Mouse (Mus musculus): Measurements from ENCODE around the gene Fxyd1. TPM values are rescaled to one million over a fixed set of nuclear protein-coding genes. Genes with fewer than 3 reads are reported as not detected.

Gene Fxyd1
- polyA plus RNA-seq, 1 experiment from 2014 or later = 71.9 TPM

- ATAC-seq = no peak
- Histone ChIP-seq H3K27ac (ENCODE audit: low read length) (no peak overlapping the region), H3K27me3 (replicated peaks; ENCODE audit: control insufficient read depth, insufficient read depth, low read length) (no peaks in the 10 kb centered on the region), H3K4me1 (ENCODE audit: control insufficient read depth, insufficient read depth, low read length) (no peaks in the 10 kb centered on the region), H3K4me2 (ENCODE audit: low read depth, low read length) (no peak overlapping the region), H3K4me3 (ENCODE audit: low read length) (no peak overlapping the region), H3K9ac (ENCODE audit: low read depth, low read length) (no peak overlapping the region), H3K36me3 (ENCODE audit: control insufficient read depth, insufficient read depth, low read length) (no peaks in the 10 kb centered on the region), H3K9me3 (ENCODE audit: control insufficient read depth, low read length) (no peaks in the 10 kb centered on the region)
- WGBS = 75% methylated on average over 8 of the region's 8 CpGs
Measured at GRCm38 (mm10) chr7:31028609-31029008, 28.4 kb downstream of the Fxyd1 start.

- H3K36me3 ChIP-seq (ENCODE audit: control insufficient read depth, insufficient read depth, low read length) = no peaks in the 10 kb centered on the region
- ATAC-seq = peak; percentile 91
- H3K27me3 ChIP-seq (replicated peaks; ENCODE audit: control insufficient read depth, insufficient read depth, low read length) = no peaks in the 10 kb centered on the region
- no peaks in the 10 kb centered on the region for H3K9me3 ChIP-seq (ENCODE audit: control insufficient read depth, low read length)
- peak overlapping the region; percentile 23; the same call in 1 of the 2 replicates for H3K4me2 ChIP-seq (ENCODE audit: low read depth, low read length)
- no peak overlapping the region for H3K4me3 ChIP-seq (ENCODE audit: low read length)
- no peak overlapping the region; the same call in 1 of the 2 replicates for H3K27ac ChIP-seq (ENCODE audit: low read length)
- 31% methylated on average over 10 of the region's 10 CpGs for WGBS
- no peak overlapping the region for H3K9ac ChIP-seq (ENCODE audit: low read depth, low read length)
- peaks cover 9% of the 10 kb centered on the region for H3K4me1 ChIP-seq (ENCODE audit: control insufficient read depth, insufficient read depth, low read length)
Measured at GRCm38 (mm10) chr7:31017104-31017901, 39.7 kb downstream of the Fxyd1 start.

GRCm38 (mm10) chr7:31012971-31013370 is 44.0 kb downstream of the Fxyd1 start:
- no peak overlapping the region for H3K27ac ChIP-seq (ENCODE audit: low read length)
- H3K4me1 ChIP-seq (ENCODE audit: control insufficient read depth, insufficient read depth, low read length) = peaks cover 14% of the 10 kb centered on the region
- H3K9me3 ChIP-seq (ENCODE audit: control insufficient read depth, low read length) = no peaks in the 10 kb centered on the region
- WGBS = 80% methylated on average over 5 of the region's 5 CpGs
- H3K4me2 ChIP-seq (ENCODE audit: low read depth, low read length) = no peak overlapping the region
- ATAC-seq = no peak
- H3K36me3 ChIP-seq (ENCODE audit: control insufficient read depth, insufficient read depth, low read length) = no peaks in the 10 kb centered on the region
- H3K4me3 ChIP-seq (ENCODE audit: low read length) = no peak overlapping the region
- H3K9ac ChIP-seq (ENCODE audit: low read depth, low read length) = no peak overlapping the region
- no peaks in the 10 kb centered on the region for H3K27me3 ChIP-seq (replicated peaks; ENCODE audit: control insufficient read depth, insufficient read depth, low read length)

- H3K4me1 ChIP-seq (ENCODE audit: control insufficient read depth, insufficient read depth, low read length) = peaks cover 5% of the 10 kb centered on the region; the same call in 1 of the 2 replicates
- H3K27ac ChIP-seq (ENCODE audit: low read length) = no peak overlapping the region
- H3K27me3 ChIP-seq (replicated peaks; ENCODE audit: control insufficient read depth, insufficient read depth, low read length) = no peaks in the 10 kb centered on the region
- no peaks in the 10 kb centered on the region for H3K9me3 ChIP-seq (ENCODE audit: control insufficient read depth, low read length)
- WGBS = 26% methylated on average over 3 of the region's 3 CpGs
- no peak overlapping the region for H3K9ac ChIP-seq (ENCODE audit: low read depth, low read length)
- H3K36me3 ChIP-seq (ENCODE audit: control insufficient read depth, insufficient read depth, low read length) = no peaks in the 10 kb centered on the region
- peak; percentile 44; the same call in 1 of the 2 replicates for ATAC-seq
- H3K4me2 ChIP-seq (ENCODE audit: low read depth, low read length) = no peak overlapping the region
- H3K4me3 ChIP-seq (ENCODE audit: low read length) = no peak overlapping the region
Measured at GRCm38 (mm10) chr7:31008889-31009288, 48.1 kb downstream of the Fxyd1 start.

- 0 out of 2 replicates have a peak, but pooled peaks have one; percentile 26 for ATAC-seq
- Histone ChIP-seq H3K4me3 (ENCODE audit: low read length) (no peak overlapping the region), H3K9me3 (ENCODE audit: control insufficient read depth, low read length) (no peaks in the 10 kb centered on the region), H3K36me3 (ENCODE audit: control insufficient read depth, insufficient read depth, low read length) (no peaks in the 10 kb centered on the region), H3K27ac (ENCODE audit: low read length) (no peak overlapping the region), H3K9ac (ENCODE audit: low read depth, low read length) (no peak overlapping the region), H3K4me1 (ENCODE audit: control insufficient read depth, insufficient read depth, low read length) (peaks cover 5% of the 10 kb centered on the region; the same call in 1 of the 2 replicates), H3K4me2 (ENCODE audit: low read depth, low read length) (no peak overlapping the region), H3K27me3 (replicated peaks; ENCODE audit: control insufficient read depth, insufficient read depth, low read length) (no peaks in the 10 kb centered on the region)
- 71% methylated on average over 1 of the region's 1 CpGs for WGBS
Measured at GRCm38 (mm10) chr7:31008175-31008574, 48.8 kb downstream of the Fxyd1 start.

- ATAC-seq = no peak
- 77% methylated on average over 1 of the region's 1 CpGs for WGBS
- H3K9ac ChIP-seq (ENCODE audit: low read depth, low read length) = no peak overlapping the region
- no peak overlapping the region for H3K4me2 ChIP-seq (ENCODE audit: low read depth, low read length)
- no peaks in the 10 kb centered on the region for H3K9me3 ChIP-seq (ENCODE audit: control insufficient read depth, low read length)
- H3K27me3 ChIP-seq (replicated peaks; ENCODE audit: control insufficient read depth, insufficient read depth, low read length) = no peaks in the 10 kb centered on the region
- no peaks in the 10 kb centered on the region for H3K36me3 ChIP-seq (ENCODE audit: control insufficient read depth, insufficient read depth, low read length)
- no peak overlapping the region for H3K4me3 ChIP-seq (ENCODE audit: low read length)
- no peak overlapping the region for H3K27ac ChIP-seq (ENCODE audit: low read length)
- peaks cover 5% of the 10 kb centered on the region; the same call in 1 of the 2 replicates for H3K4me1 ChIP-seq (ENCODE audit: control insufficient read depth, insufficient read depth, low read length)
Measured at GRCm38 (mm10) chr7:31007775-31008174, 49.2 kb downstream of the Fxyd1 start.

- Histone ChIP-seq H3K4me1 (ENCODE audit: control insufficient read depth, insufficient read depth, low read length) (peaks cover 6% of the 10 kb centered on the region), H3K27ac (ENCODE audit: low read length) (0 out of 2 replicates have a peak overlapping the region, but pooled peaks have one; percentile 21), H3K36me3 (ENCODE audit: control insufficient read depth, insufficient read depth, low read length) (no peaks in the 10 kb centered on the region), H3K4me3 (ENCODE audit: low read length) (no peak overlapping the region), H3K27me3 (replicated peaks; ENCODE audit: control insufficient read depth, insufficient read depth, low read length) (no peaks in the 10 kb centered on the region), H3K9ac (ENCODE audit: low read depth, low read length) (no peak overlapping the region), H3K4me2 (ENCODE audit: low read depth, low read length) (no peak overlapping the region), H3K9me3 (ENCODE audit: control insufficient read depth, low read length) (no peaks in the 10 kb centered on the region)
- WGBS = 59% methylated on average over 8 of the region's 8 CpGs
- ATAC-seq = no peak
Measured at GRCm38 (mm10) chr7:31002650-31003049, 54.3 kb downstream of the Fxyd1 start.

Small RNA genes within 50 kb of the gene (microRNA-seq; reads per million reads assigned to microRNA genes)
- gene Mir7050 = not detected

Other genes with a start within 250 kb of the Fxyd1 start
- 10.9 and 11.7 TPM in 2 replicates for gene Ffar2, start 233.4 kb downstream of the Fxyd1 start, polyA plus RNA-seq (2015; fragmentation: Nextera tagmentation; extraction: Ambion mirVana)
- gene Ffar3, start 201.0 kb downstream of the Fxyd1 start, polyA plus RNA-seq (2015; fragmentation: Nextera tagmentation; extraction: Ambion mirVana) = 0.78 TPM in 2 replicates
- gene Ffar1, start 195.6 kb downstream of the Fxyd1 start, polyA plus RNA-seq (2015; fragmentation: Nextera tagmentation; extraction: Ambion mirVana) = 0.35 and 0.37 TPM in 2 replicates
- gene Cd22, start 176.9 kb downstream of the Fxyd1 start, polyA plus RNA-seq (2015; fragmentation: Nextera tagmentation; extraction: Ambion mirVana) = 0.62 and 0.70 TPM in 2 replicates
- gene Mag, start 142.3 kb downstream of the Fxyd1 start, polyA plus RNA-seq (2015; fragmentation: Nextera tagmentation; extraction: Ambion mirVana) = 0.31 TPM in 2 replicates
- gene Hamp2, start 132.5 kb downstream of the Fxyd1 start, polyA plus RNA-seq (2015; fragmentation: Nextera tagmentation; extraction: Ambion mirVana) = not detected in 2 replicates
- not detected in 2 replicates for gene Hamp, start 113.2 kb downstream of the Fxyd1 start, polyA plus RNA-seq (2015; fragmentation: Nextera tagmentation; extraction: Ambion mirVana)
- 12.9 and 13.3 TPM in 2 replicates for gene Usf2, start 100.4 kb downstream of the Fxyd1 start, polyA plus RNA-seq (2015; fragmentation: Nextera tagmentation; extraction: Ambion mirVana)
- gene Lsr, start 83.7 kb downstream of the Fxyd1 start, polyA plus RNA-seq (2015; fragmentation: Nextera tagmentation; extraction: Ambion mirVana) = 164 and 166 TPM in 2 replicates
- 12.8 and 13.7 TPM in 2 replicates for gene Fam187b, start 83.4 kb downstream of the Fxyd1 start, polyA plus RNA-seq (2015; fragmentation: Nextera tagmentation; extraction: Ambion mirVana)
- gene Fxyd5, start 14.7 kb downstream of the Fxyd1 start, polyA plus RNA-seq (2015; fragmentation: Nextera tagmentation; extraction: Ambion mirVana) = 22.5 and 26.9 TPM in 2 replicates
- 20.1 and 22.0 TPM in 2 replicates for gene Fxyd7, start 5.7 kb downstream of the Fxyd1 start, polyA plus RNA-seq (2015; fragmentation: Nextera tagmentation; extraction: Ambion mirVana)
- gene Lgi4, start 2.1 kb upstream of the Fxyd1 start, polyA plus RNA-seq (2015; fragmentation: Nextera tagmentation; extraction: Ambion mirVana) = 0.83 and 1.4 TPM in 2 replicates
- 71.2 and 73.7 TPM in 2 replicates for gene Fxyd3, start 19.5 kb upstream of the Fxyd1 start, polyA plus RNA-seq (2015; fragmentation: Nextera tagmentation; extraction: Ambion mirVana)
- 66.4 and 73.6 TPM in 2 replicates for gene Hpn, start 58.1 kb upstream of the Fxyd1 start, polyA plus RNA-seq (2015; fragmentation: Nextera tagmentation; extraction: Ambion mirVana)
- gene Scn1b, start 69.8 kb upstream of the Fxyd1 start, polyA plus RNA-seq (2015; fragmentation: Nextera tagmentation; extraction: Ambion mirVana) = 0.16 and 1.0 TPM in 2 replicates
- gene Gramd1a, start 98.7 kb upstream of the Fxyd1 start, polyA plus RNA-seq (2015; fragmentation: Nextera tagmentation; extraction: Ambion mirVana) = 38.5 and 39.7 TPM in 2 replicates
- gene Scgb2b2, start 233.3 kb upstream of the Fxyd1 start, polyA plus RNA-seq (2015; fragmentation: Nextera tagmentation; extraction: Ambion mirVana) = not detected in 2 replicates
- not detected in 2 replicates for gene Scgb1b2, start 234.6 kb upstream of the Fxyd1 start, polyA plus RNA-seq (2015; fragmentation: Nextera tagmentation; extraction: Ambion mirVana)